Comparison of ENCODE assay signal across 19 mouse cellular contexts in the genomic region with DNA sequence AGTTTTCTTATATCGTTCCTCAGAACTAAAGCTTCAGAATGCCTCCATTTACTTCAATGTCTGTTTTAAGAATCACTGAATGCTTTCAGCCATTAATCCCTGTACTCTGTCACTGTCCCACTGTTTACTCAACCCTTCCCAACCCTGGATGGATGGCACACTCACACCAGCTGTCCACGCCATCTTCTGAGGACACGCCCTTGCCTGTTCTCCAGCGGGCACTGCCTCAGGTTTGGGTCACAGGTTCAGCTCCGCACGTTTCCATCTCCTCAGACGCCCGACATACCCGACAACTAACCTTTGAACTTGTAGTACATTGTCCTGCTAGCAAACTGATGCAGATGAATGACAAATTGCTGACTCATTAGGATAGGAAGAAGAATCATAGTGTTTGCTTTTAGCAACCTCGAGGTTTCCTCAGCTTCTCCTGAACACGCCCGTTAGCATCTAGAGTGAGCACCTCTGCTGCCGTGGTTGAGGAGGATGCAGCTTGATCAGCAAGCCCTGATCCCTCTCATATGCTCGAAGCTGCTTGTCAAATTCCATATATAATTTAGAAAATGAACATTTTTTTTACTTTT.
DNase-seq lines count a peak whose midpoint lies in the region; ATAC-seq and TF ChIP-seq lines count a peak whose summit lies in the region.
"Had no signal": no experiment of that assay in that cellular context is flagged by ENCODE, and none has a peak within 500 bp of the region (broad histone marks: within the 10 kb centered on the region; RNA-seq: fewer than 3 reads in every experiment).

No protein-coding gene starts in this region.

- H3K4me1 ChIP-seq in intestine, embryonic 16.5 days (ENCODE audit: control insufficient read depth, insufficient read depth, low read length): peaks cover 10% of the 10 kb centered on the region
- H3K4me1 ChIP-seq in stomach, postnatal 0 days (replicated peaks; ENCODE audit: control insufficient read depth, insufficient read depth): 0 out of 2 replicates have a peak, but pooled peaks cover 3% of the 10 kb centered on the region
- H3K4me1 ChIP-seq: liver, embryonic 12.5 days; midbrain, embryonic 15.5 days had no signal

- WGBS in intestine, embryonic 16.5 days: 28% methylated on average over 14 of the region's 14 CpGs
- 31% methylated on average over 14 of the region's 14 CpGs for WGBS in stomach, postnatal 0 days

- H3K9me3 ChIP-seq in intestine, embryonic 16.5 days (ENCODE audit: control insufficient read depth, low read length): no peaks in the 10 kb centered on the region
- H3K9me3 ChIP-seq in stomach, postnatal 0 days (ENCODE audit: control insufficient read depth, low read length): no peaks in the 10 kb centered on the region
- H3K9me3 ChIP-seq: liver, embryonic 12.5 days; midbrain, embryonic 15.5 days had no signal

- 0 out of 2 replicates have a peak overlapping the region, but pooled peaks have one; percentile 25 for H3K4me2 ChIP-seq in intestine, embryonic 16.5 days (ENCODE audit: low read depth, low read length)
- H3K4me2 ChIP-seq in stomach, postnatal 0 days (replicated peaks; ENCODE audit: low read depth): 0 out of 2 replicates have a peak overlapping the region, but pooled peaks have one; percentile 20
- H3K4me2 ChIP-seq: liver, embryonic 12.5 days; midbrain, embryonic 15.5 days had no signal

- H3K27ac ChIP-seq in intestine, embryonic 16.5 days (ENCODE audit: low read length): no peak overlapping the region; the same call in 1 of the 2 replicates
- H3K27ac ChIP-seq in stomach, postnatal 0 days (replicated peaks): no peak overlapping the region
- H3K27ac ChIP-seq: liver, embryonic 12.5 days; midbrain, embryonic 15.5 days had no signal

- peak; percentile 62 for ATAC-seq in intestine, embryonic 16.5 days
- peak; percentile 40; the same call in 1 of the 2 replicates for ATAC-seq in stomach, postnatal 0 days (ENCODE audit: low FRiP score, low TSS enrichment)
- ATAC-seq: forebrain, embryonic 14.5 days; inflammation-experienced regulatory T-cells, adult 6 months; liver, embryonic 12.5 days; midbrain, embryonic 15.5 days; Patski had no signal

- DNase-seq in kidney, postnatal 14 days: peak; percentile 8
- DNase-seq in kidney, adult 11 months: no peak
- peak; percentile 17 for DNase-seq in NIH3T3 (ENCODE audit: low read depth)
- no peak for DNase-seq in stomach, postnatal 0 days (ENCODE audit: low spot score)
- DNase-seq in cerebellum, adult 18-20 months: no peak
- DNase-seq in frontal cortex, postnatal 14 days (ENCODE audit: low spot score in 2 of 2): no peak
- DNase-seq: cerebellum, postnatal 10 days; left cerebral cortex, postnatal 4 days; right cerebral cortex, adult 18-20 months; spleen, adult 18-20 months; thymus, postnatal 25 days had no signal

- no peak overlapping the region for H3K9ac ChIP-seq in intestine, embryonic 16.5 days (ENCODE audit: low read depth, low read length)
- H3K9ac ChIP-seq in stomach, postnatal 0 days (ENCODE audit: low read length): no peak overlapping the region
- H3K9ac ChIP-seq: liver, embryonic 12.5 days; midbrain, embryonic 15.5 days had no signal

- no peak for TF ChIP-seq EP300 in stomach, postnatal 0 days (optimal IDR thresholded peaks at IDR 0.05)

- H3K27me3 ChIP-seq in intestine, embryonic 16.5 days (replicated peaks; ENCODE audit: control insufficient read depth, insufficient read depth, low read length): no peaks in the 10 kb centered on the region
- no peaks in the 10 kb centered on the region for H3K27me3 ChIP-seq in stomach, postnatal 0 days (ENCODE audit: control insufficient read depth, insufficient read depth, low read length)
- H3K27me3 ChIP-seq: CH12.LX; liver, embryonic 12.5 days; midbrain, embryonic 15.5 days; Patski had no signal

- H3K4me3 ChIP-seq in intestine, embryonic 16.5 days (ENCODE audit: low read length): no peak overlapping the region
- no peak overlapping the region for H3K4me3 ChIP-seq in stomach, postnatal 0 days (ENCODE audit: low read depth, low read length)
- H3K4me3 ChIP-seq: erythroblast, embryonic 14.5 days; liver, embryonic 12.5 days; midbrain, embryonic 15.5 days had no signal

- TF ChIP-seq CTCF in stomach, postnatal 0 days (IDR thresholded peaks at IDR 0.05; ENCODE audit: low read depth): no peak

- H3K36me3 ChIP-seq in intestine, embryonic 16.5 days (ENCODE audit: control insufficient read depth, insufficient read depth, low read length): no peaks in the 10 kb centered on the region
- no peaks in the 10 kb centered on the region for H3K36me3 ChIP-seq in stomach, postnatal 0 days (ENCODE audit: control insufficient read depth, insufficient read depth, low read length)
- H3K36me3 ChIP-seq: liver, embryonic 12.5 days; midbrain, embryonic 15.5 days had no signal

Comparison
In these comparisons a context has a peak if more than half of its experiments do, and no peak if none do; other contexts are left out.
1. DNase-seq: peak in kidney, postnatal 14 days (single experiment) and NIH3T3 (single experiment); none in kidney, adult 11 months (single experiment), stomach, postnatal 0 days (single experiment), cerebellum, adult 18-20 months (0 of 2) and frontal cortex, postnatal 14 days (0 of 2).